9 mouse cellular contexts compared by ENCODE assay signal in the genomic region with DNA sequence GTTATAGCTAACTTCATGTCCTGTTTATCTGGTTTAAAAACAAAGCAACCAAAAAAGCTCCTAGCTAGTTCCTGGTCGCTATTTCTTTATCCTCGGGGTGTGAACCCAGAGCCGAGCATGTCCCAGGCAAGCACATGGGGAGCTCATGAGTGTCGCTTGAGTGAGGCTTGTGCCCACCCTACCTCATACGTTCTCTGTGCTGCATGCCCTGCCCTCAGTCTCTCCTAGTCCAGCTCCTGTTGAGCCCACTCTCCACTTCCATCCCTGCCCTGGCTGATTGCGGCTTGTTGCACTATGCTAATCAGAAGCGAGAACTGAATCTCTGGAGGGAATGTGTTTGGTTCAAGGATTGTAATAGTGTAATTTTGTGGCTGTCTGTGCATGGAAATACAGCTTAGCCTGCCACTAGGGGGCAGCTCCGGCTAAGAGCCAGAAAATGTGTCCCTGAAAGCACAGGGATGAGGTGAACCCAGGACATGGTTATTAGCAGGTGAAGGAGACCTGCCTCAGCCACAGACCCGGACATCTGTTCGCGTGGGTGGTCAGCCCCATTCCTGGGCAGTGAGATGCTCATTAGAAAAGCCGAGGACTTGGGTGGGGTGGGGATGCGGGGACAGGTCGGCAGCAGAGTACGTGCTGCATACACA.
DNase-seq lines count a peak whose midpoint lies in the region; ATAC-seq and TF ChIP-seq lines count a peak whose summit lies in the region.
"Had no signal": no experiment of that assay in that cellular context is flagged by ENCODE, and none has a peak within 500 bp of the region (broad histone marks: within the 10 kb centered on the region; RNA-seq: fewer than 3 reads in every experiment).

No protein-coding gene starts in this region.

- H3K4me3 ChIP-seq in heart, adult 2 months: no peak overlapping the region
- no peak overlapping the region for H3K4me3 ChIP-seq in heart, embryonic 11.5 days (ENCODE audit: low read depth, low read length)
- H3K4me3 ChIP-seq in forebrain, postnatal 0 days (ENCODE audit: low read depth, low read length): no peak overlapping the region
- no peak overlapping the region for H3K4me3 ChIP-seq in hindbrain, embryonic 15.5 days
- no peak overlapping the region for H3K4me3 ChIP-seq in left cerebral cortex, adult 2 months
- H3K4me3 ChIP-seq in midbrain, embryonic 12.5 days: no peak overlapping the region
- H3K4me3 ChIP-seq: myocyte had no signal

- no peaks in the 10 kb centered on the region for H3K27me3 ChIP-seq in heart, adult 2 months (ENCODE audit: control insufficient read depth, insufficient read depth, low read length)
- H3K27me3 ChIP-seq in heart, embryonic 11.5 days (ENCODE audit: control insufficient read depth, insufficient read depth, low read length): no peaks in the 10 kb centered on the region
- H3K27me3 ChIP-seq in forebrain, postnatal 0 days (ENCODE audit: insufficient read depth, low read length): no peaks in the 10 kb centered on the region
- H3K27me3 ChIP-seq in hindbrain, embryonic 15.5 days: no peaks in the 10 kb centered on the region
- no peaks in the 10 kb centered on the region; the same call in 1 of the 2 replicates for H3K27me3 ChIP-seq in midbrain, embryonic 12.5 days

- 0 out of 2 replicates have a peak, but pooled peaks have one; percentile 72 for TF ChIP-seq EP300 in heart, adult 2 months (IDR thresholded peaks at IDR 0.05; ENCODE audit: insufficient read depth, low read depth, low read length)

- H3K79me2 ChIP-seq in heart, adult 2 months (replicated peaks; ENCODE audit: control insufficient read depth, insufficient read depth, low read length): no peaks in the 10 kb centered on the region

- 52% methylated on average over 15 of the region's 15 CpGs for WGBS in heart, adult 2 months
- 56% methylated on average over 15 of the region's 15 CpGs for WGBS in heart, embryonic 11.5 days (ENCODE audit: insufficient replicate concordance)
- WGBS in forebrain, postnatal 0 days: 61% methylated on average over 15 of the region's 15 CpGs
- 65% methylated on average over 15 of the region's 15 CpGs for WGBS in hindbrain, embryonic 15.5 days
- WGBS in midbrain, embryonic 12.5 days: 66% methylated on average over 15 of the region's 15 CpGs

- no peaks in the 10 kb centered on the region for H3K9me3 ChIP-seq in heart, embryonic 11.5 days (replicated peaks; ENCODE audit: control insufficient read depth, low read length)
- no peaks in the 10 kb centered on the region for H3K9me3 ChIP-seq in forebrain, postnatal 0 days (ENCODE audit: low read length)
- no peaks in the 10 kb centered on the region for H3K9me3 ChIP-seq in hindbrain, embryonic 15.5 days
- no peaks in the 10 kb centered on the region for H3K9me3 ChIP-seq in midbrain, embryonic 12.5 days

- TF ChIP-seq POLR2A in heart, adult 2 months (IDR thresholded peaks at IDR 0.05; ENCODE audit: insufficient read depth, low read depth, low read length): no peak

- peak; percentile 60 to 77 for DNase-seq in heart, adult 2 months
- DNase-seq in cerebellum, adult 11 months: peak; percentile 75
- peak; percentile 83 for DNase-seq in forebrain, postnatal 0 days
- DNase-seq in left cerebral cortex, adult 2 months (ENCODE audit: extremely low spot score in 1 of 2, low spot score in 2 of 2): peak; percentile 61 to 81
- peak; percentile 32 to 59 for DNase-seq in spleen, adult 18-20 months

- peaks cover 3% of the 10 kb centered on the region for H3K4me1 ChIP-seq in heart, adult 2 months (ENCODE audit: control insufficient read depth, insufficient read depth, low read length)
- H3K4me1 ChIP-seq in heart, embryonic 11.5 days (ENCODE audit: control insufficient read depth, insufficient read depth, low read length): peaks cover 8% of the 10 kb centered on the region
- H3K4me1 ChIP-seq in forebrain, postnatal 0 days (ENCODE audit: insufficient read depth): peaks cover 6% of the 10 kb centered on the region; the same call in 1 of the 2 replicates
- H3K4me1 ChIP-seq in hindbrain, embryonic 15.5 days (replicated peaks): no peaks in the 10 kb centered on the region
- H3K4me1 ChIP-seq in midbrain, embryonic 12.5 days: no peaks in the 10 kb centered on the region

- ATAC-seq in heart, embryonic 11.5 days (replicated peaks; ENCODE audit: insufficient number of reproducible peaks, low FRiP score, low TSS enrichment): no peak
- ATAC-seq in forebrain, postnatal 0 days: peak; percentile 78
- peak; percentile 35; the same call in 1 of the 2 replicates for ATAC-seq in hindbrain, embryonic 15.5 days (ENCODE audit: low FRiP score, low read depth)
- peak; percentile 41; the same call in 1 of the 2 replicates for ATAC-seq in midbrain, embryonic 12.5 days (ENCODE audit: low FRiP score, low read depth)

- intact Hi-C loops in heart, adult 2 months (cut with DNase I): loop anchor here (1.0 to 10.0 kb wide), 4 partner anchors 135 to 734 kb away; no protein-coding TSS in a partner anchor
- intact Hi-C loops in left cerebral cortex, adult 2 months (cut with DNase I): loop anchor here (5.0 to 10.0 kb wide), 2 partner anchors 134 to 736 kb away; no protein-coding TSS in a partner anchor

- no peaks in the 10 kb centered on the region for H3K36me3 ChIP-seq in heart, adult 2 months (ENCODE audit: control insufficient read depth, insufficient read depth, low read length)
- H3K36me3 ChIP-seq in heart, embryonic 11.5 days (ENCODE audit: control insufficient read depth, insufficient read depth, low read length): no peaks in the 10 kb centered on the region
- H3K36me3 ChIP-seq in forebrain, postnatal 0 days (ENCODE audit: insufficient read depth): no peaks in the 10 kb centered on the region
- no peaks in the 10 kb centered on the region for H3K36me3 ChIP-seq in hindbrain, embryonic 15.5 days
- no peaks in the 10 kb centered on the region for H3K36me3 ChIP-seq in midbrain, embryonic 12.5 days

- TF ChIP-seq CTCF in heart, adult 2 months (IDR thresholded peaks at IDR 0.05): peak; percentile 85
- TF ChIP-seq CTCF in forebrain, postnatal 0 days (IDR thresholded peaks at IDR 0.05; ENCODE audit: low read depth): peak; percentile 95
- peak; percentile 84 for TF ChIP-seq CTCF in left cerebral cortex, adult 2 months (IDR thresholded peaks at IDR 0.05)

- H3K9ac ChIP-seq in heart, adult 2 months (ENCODE audit: low read depth, low read length): no peak overlapping the region
- H3K9ac ChIP-seq in heart, embryonic 11.5 days (ENCODE audit: low read depth, low read length): no peak overlapping the region
- H3K9ac ChIP-seq in forebrain, postnatal 0 days: no peak overlapping the region
- no peak overlapping the region for H3K9ac ChIP-seq in hindbrain, embryonic 15.5 days
- H3K9ac ChIP-seq in midbrain, embryonic 12.5 days (replicated peaks): no peak overlapping the region; the same call in 1 of the 2 replicates

- no peak overlapping the region for H3K4me2 ChIP-seq in heart, embryonic 11.5 days
- H3K4me2 ChIP-seq in forebrain, postnatal 0 days (ENCODE audit: low read depth): no peak overlapping the region
- H3K4me2 ChIP-seq in hindbrain, embryonic 15.5 days: no peak overlapping the region
- H3K4me2 ChIP-seq in midbrain, embryonic 12.5 days (replicated peaks): no peak overlapping the region

- no peak overlapping the region for H3K27ac ChIP-seq in heart, adult 2 months
- H3K27ac ChIP-seq in heart, embryonic 11.5 days (ENCODE audit: low read depth, low read length): no peak overlapping the region
- H3K27ac ChIP-seq in forebrain, postnatal 0 days (ENCODE audit: low read depth, low read length): no peak overlapping the region
- H3K27ac ChIP-seq in hindbrain, embryonic 15.5 days (replicated peaks): no peak overlapping the region
- H3K27ac ChIP-seq in left cerebral cortex, adult 2 months: no peak overlapping the region
- no peak overlapping the region for H3K27ac ChIP-seq in midbrain, embryonic 12.5 days (replicated peaks)
